Mouse (Mus musculus) small intestine, adult 2 months (tissue): ENCODE data around the gene Plek2.

Experiments
- CTCF ChIP-seq: fragments of 200-500 bp; IDR thresholded peaks from 2 replicates; pipeline ENCODE4 v1.5.1; 2012; ENCODE audit warnings: low read depth, mild to moderate bottlenecking, control low read depth, inconsistent platforms, low read length, moderate library complexity, mixed read lengths; ENCODE audit not compliant: insufficient replicate concordance, insufficient read length; ENCODE audit errors: extremely low read depth
- POLR2A ChIP-seq: fragments of 200-500 bp; IDR thresholded peaks from 2 replicates; pipeline ENCODE4 v1.6.1; 2012; ENCODE audit warnings: low read depth, mild to moderate bottlenecking, control low read depth, inconsistent platforms, low read length, moderate library complexity

- no peak for TF ChIP-seq CTCF
- no peak for TF ChIP-seq POLR2A
Observed at GRCm38 (mm10) chr12:78874581-78874980, 32.2 kb downstream of the Plek2 start.
